Mouse (Mus musculus) R1 (cell line): ENCODE results near the gene Idh2.
"Not testable (repeated sequence)": the region's sequence is repeated elsewhere in the genome, so short reads cannot be mapped to it uniquely, and the experiment has no call there.

Source experiments
- DNase-seq: peaks from one replicate; pipeline ENCODE4 v3.0.0-alpha.2; 2018; ENCODE audit warnings: low read depth, low spot score

Idh2 gene

DNA sequence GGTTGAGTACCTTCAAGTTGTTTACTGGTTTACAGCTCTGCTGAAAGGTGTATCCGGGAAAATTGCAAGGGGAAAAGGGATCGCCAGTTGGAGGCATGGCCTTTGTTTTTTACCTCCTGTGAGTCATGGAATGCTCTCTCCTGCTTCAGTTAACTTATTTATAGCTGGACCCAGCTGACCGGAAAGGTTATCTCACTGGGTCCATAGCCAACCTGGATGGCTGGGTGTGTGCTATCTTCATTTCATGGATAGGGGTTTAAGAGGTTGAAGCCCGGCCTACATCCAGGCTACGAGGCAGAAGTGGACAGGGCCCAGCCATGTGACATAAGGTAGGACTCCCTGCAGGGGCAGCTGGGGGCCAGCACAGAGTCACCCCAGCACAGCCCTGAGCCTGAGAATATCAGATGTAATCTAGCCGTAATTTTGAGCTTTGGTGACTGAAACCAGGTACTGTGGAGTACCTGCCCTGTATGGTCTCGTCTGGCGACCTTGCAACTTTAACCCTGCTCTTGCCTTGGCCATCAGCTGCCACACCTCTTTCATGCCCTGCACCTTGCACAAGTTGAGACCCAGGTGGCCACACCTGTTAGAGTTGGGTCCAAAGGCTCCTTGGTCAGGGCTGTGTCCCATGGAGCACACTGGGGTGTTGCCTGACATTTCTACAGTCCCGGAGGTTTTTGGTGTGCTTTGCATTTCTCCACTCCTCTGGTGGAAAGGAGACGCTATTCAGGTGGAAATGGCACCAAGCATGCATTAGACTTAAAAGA, 55.0 kb downstream of the Idh2 start:
- no peak for DNase-seq

DNA sequence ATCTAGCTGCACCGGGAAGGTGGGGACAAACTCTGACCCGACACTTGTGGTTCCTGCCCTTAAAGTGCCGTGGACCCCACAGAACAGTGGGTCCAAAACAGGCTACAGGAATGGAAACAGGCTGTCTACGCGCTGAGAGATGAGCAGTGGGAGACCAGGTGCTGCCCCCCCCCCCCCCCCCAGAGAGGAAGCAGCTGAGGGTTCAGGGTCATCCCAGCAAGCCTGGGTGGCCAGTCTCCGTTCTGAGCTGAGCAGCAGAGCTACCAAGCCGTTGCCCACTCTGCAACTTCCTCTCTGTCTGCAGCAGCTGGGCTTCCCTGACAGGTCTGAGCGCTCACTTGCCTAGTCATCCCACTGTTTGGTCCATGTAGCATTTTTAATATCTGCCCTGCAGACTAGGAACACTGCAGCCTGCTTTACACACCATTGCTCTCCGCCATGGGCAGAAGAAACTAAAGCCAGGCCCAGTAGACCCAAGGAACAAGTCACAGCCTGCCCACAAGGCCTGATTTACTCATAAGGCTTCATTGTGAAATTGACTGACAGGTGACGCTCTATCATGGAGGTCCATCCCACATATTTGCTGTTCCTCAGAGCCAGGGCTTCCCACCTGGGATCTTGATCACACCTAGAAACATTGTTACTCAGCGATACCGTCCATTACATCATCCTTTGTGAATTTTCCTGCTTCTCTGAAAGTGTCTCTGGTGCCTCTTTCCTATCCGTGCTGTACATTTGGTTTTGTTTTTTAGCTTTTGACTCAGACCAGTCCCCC, 55.9 kb downstream of the Idh2 start:
- no peak for DNase-seq

DNA sequence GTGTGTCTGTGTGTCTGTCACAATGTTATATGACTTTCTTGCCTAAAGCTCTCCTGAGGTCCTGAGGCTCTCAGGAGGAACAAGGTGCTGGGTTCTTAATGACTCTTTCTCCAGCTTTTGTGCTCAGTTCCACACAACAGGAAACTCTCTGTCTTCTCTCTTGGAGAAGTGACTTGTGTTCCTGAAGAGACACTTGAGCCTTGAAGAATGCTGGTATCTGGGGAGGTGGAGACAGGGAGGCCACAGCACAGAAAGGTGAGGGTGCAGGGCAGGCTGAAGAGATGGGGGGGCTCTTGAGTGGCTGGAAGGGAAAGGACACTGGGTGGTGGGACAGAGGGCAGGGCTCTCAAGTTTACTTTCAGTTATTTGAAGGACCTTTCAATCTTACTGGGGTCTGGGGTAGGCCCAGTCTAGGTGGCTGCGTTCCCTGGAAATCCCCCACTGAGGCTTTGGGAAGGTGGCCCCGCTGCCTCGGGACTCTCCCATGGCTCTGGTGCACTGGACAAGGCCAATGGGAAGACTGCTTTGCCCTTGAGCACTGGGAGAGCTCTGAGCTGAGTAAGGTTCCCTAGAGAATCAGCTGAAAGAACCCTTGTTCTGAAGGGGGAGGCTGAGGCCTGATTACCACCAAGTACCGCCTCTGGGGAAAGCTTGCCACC, 56.7 kb downstream of the Idh2 start:
- DNase-seq: no peak

DNA sequence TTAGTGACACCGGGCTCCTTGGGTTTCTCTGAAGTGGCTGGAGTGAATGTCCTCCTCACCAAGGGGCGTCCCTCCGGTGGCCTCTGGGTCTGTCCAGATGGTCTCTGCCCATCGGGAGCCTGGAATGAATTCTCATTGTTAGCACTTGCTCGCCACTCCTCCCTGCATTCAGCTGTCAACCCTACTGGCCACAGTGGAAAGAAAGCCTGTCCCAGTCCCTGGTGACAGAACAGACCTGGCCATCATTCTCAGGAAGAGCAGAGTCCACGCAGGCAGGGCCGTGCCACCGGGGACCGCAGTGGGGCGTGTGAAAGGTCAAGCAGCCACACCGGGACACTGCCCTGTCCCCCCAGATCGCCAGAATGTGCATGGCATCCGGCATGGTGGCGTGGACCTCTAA, 57.4 kb downstream of the Idh2 start:
- no peak for DNase-seq

DNA sequence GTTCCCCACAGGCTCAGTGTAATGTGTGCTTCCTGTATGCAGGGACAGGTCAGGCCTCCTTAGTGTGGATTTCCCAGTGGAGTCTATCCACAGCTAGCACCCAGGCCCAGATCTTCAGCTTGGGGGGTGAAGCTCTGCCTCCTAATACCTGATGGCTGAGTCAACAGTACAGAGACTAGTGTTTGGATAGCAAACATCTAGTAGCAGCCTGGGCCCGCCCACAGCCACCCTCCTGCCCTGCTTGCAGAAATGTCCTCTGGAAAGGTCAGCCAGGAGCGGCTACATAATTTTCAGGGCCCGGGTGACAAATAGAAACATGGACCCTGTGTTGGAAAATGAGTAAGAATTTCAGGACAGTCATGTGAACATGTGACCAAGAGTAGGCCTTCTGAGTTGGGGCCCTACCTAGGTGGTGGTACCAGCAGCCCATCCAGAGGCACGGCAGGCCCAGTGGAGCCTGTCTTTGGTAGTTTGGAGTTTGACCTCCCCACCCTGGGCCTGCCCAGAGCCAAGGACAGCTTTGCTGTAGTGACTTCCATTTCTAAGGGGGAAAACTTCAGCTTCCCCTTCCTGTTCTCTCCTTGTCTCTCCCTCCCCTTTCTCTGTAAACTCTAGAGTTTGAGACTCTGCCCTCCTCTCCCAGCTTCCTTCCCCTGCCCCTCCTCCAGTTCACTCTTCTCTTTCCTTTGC, 58.0 kb downstream of the Idh2 start:
- peak; percentile 65 for DNase-seq

DNA sequence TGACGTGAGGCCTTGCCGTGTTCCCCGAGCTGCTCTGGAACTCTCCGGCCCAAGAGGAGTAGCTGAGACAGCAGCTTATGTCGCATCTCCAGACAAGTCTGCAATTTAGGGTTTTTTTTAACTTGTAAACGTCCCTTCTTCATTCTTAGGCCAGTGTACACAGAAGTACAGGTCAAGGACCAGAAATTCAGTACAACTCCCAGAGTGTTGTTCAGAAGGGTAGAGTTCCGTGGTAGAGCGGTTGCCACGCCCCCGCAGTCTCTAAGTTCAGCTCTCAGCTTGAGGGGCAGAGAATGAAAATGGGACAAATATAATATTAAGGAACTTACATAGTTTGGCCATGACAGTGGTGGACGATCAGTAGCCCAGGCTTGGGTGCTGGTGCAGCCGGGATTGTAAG, 59.4 kb downstream of the Idh2 start:
- no peak for DNase-seq

DNA sequence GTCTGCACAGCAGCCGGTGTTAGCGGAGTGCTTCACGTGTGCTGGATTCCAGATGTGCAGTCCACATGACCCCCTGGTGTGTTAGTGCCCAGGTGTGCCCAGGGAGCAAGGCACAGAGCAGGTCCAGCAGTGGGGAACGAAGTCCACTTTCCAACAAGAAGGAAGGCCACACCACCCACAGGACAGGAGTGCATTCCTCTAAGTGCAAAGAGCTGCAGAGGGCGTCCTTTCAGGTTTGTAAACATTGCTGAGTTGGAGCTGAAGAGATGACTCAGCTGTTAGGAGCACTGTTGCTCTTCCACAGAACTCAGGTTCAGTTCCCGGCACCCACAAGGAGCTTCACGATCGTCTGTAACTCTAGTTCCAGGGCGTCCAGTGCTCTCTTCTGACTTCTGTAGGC, 62.0 kb downstream of the Idh2 start:
- DNase-seq: peak; percentile 67

DNA sequence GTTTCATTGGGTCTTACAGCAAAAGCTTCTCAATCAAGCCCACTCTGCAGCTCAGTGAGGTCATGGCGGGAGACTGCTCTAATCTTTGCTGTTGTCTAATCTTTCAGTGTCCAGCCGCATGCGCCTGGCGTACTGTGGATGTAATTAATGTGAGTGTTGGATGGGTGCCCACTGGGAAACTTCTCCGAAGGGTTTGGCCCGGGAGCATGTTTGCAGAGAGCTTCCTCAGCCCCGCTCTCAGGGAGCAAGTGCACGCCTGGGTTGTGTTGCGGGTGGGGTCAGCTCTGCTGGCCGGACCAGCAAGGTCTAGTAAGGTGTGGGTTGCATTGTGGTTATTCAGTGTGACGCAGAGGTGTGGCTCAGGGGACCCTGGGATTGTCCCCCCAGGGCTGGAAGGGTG, 62.9 kb downstream of the Idh2 start:
- no peak for DNase-seq

DNA sequence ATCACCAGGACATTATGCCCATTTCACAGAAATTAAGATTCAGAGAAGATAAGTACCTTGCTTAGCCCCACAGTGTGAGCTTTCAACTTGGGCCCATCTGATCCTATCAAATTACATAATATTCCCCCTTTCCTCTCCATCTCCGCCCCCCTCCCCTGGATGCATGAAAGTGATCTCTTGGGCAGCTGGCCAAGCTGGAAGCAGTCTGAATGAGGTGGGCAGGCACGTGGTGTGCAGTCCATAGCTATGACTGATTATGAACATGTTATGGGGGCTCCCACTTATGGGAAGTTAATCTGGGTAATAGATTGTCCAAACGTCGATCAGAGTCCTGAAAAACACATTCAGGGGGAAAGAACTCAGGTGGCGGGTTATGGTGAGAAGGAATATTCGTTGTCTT, 63.4 kb downstream of the Idh2 start:
- DNase-seq: no peak

DNA sequence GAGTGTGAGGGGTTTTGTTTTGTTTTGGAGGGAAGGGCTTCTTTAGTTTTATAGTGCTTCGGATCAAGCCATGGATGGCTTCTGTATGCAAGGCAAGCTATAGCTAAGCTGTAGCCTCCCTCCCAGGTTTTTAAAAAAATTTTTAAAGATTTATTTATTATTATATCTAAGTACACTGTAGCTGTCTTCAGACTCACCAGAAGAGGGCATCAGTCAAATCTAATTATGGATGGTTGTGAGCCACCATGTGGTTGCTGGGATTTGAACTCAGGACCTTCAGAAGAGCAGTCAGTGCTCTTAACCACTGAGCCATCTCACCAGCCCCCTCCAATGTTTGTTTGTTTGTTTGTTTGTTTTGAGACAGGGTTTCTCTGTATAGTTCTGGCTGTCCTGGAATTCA, 64.8 kb downstream of the Idh2 start:
- DNase-seq: not testable (repeated sequence)

DNA sequence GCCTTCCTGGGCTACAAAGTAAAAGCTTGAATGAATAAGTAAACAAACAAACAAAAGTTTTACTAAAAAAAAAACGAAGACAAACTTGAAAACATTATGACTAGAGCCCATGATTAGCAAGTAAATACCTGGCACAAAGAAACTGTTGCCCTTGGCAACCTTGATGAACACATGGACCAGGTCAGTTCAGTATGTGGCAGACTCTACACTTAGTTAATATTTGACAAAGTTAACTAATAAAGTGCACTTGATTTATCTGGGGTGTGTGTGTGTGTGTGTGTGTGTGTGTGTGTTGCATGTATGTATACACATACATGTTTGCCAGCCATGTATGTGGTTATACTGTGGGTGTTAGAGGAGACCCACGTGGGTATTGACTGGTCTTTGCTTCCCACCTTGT, 65.4 kb downstream of the Idh2 start:
- DNase-seq: no peak

DNA sequence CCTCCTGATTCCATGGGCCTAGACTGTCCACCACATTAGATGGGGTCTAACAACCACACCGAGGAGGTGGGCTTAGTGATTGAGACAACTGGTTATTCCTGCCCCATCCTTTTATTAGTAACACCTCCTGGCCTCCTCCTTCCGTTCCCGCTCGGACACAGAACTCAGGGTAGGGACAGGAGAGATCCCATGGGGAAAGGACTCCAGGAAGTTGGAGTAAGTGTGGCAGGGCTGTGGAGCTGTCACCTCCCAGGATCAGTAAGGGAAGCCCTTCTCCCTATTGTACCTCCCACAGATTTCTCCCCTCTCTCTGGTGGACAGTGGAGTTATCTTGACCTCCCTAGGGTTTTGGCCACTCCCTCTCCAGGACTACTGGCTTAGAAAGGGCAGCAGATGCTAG, 68.2 kb downstream of the Idh2 start:
- no peak for DNase-seq
